Mouse (Mus musculus) intestine, embryonic 16.5 days (tissue): ENCODE data around the gene Rerg. TPM values are rescaled to one million over a fixed set of nuclear protein-coding genes. Genes with fewer than 3 reads are reported as not detected.

Source experiments
- ATAC-seq: fragments of 200-750 bp; cut with Nextera tagmentation; 2 replicates; pipeline ENCODE4 v1.8.0; 2017; ENCODE audit warnings: moderate TSS enrichment, moderate library complexity
- H3K27ac ChIP-seq: fragments of 300-500 bp; sonication (generic); 2 replicates; pipeline ENCODE4 v1.5.1; 2014; ENCODE audit warnings: mild to moderate bottlenecking, low read length
- H3K27me3 ChIP-seq: fragments of 300-500 bp; sonication (generic); replicated peaks from 2 replicates; pipeline ENCODE4 v1.6.1; 2014; ENCODE audit warnings: low read length, control low read depth, mixed read lengths; ENCODE audit not compliant: control insufficient read depth, insufficient read depth
- H3K36me3 ChIP-seq: fragments of 300-500 bp; sonication (generic); 2 replicates; pipeline ENCODE4 v1.6.1; 2014; ENCODE audit warnings: low read length, control low read depth; ENCODE audit not compliant: control insufficient read depth, insufficient read depth
- H3K4me1 ChIP-seq: fragments of 300-500 bp; sonication (generic); 2 replicates; pipeline ENCODE4 v1.6.1; 2014; ENCODE audit warnings: low read length, control low read depth, mixed read lengths; ENCODE audit not compliant: control insufficient read depth, insufficient read depth
- H3K4me2 ChIP-seq: fragments of 300-500 bp; sonication (generic); 2 replicates; pipeline ENCODE4 v1.6.1; 2014; ENCODE audit warnings: low read depth, low read length, control low read depth
- H3K4me3 ChIP-seq: fragments of 300-500 bp; sonication (generic); 2 replicates; pipeline ENCODE4 v1.5.1; 2014; ENCODE audit warnings: mild to moderate bottlenecking, low read length
- H3K9ac ChIP-seq: fragments of 300-500 bp; sonication (generic); 2 replicates; pipeline ENCODE4 v1.6.1; 2014; ENCODE audit warnings: low read depth, low read length
- H3K9me3 ChIP-seq: fragments of 300-500 bp; sonication (generic); 2 replicates; pipeline ENCODE4 v1.6.1; 2016; ENCODE audit warnings: low read length, control low read depth; ENCODE audit not compliant: control insufficient read depth
- WGBS: fragments of 180-500 bp; shearing (Covaris S2); extraction: QIAGEN DNeasy Blood & Tissue Kit; methylation state at CpG from one replicate; pipeline ENCODE4 v1.1.7; 2014; 5-methylcytosine and 5-hydroxymethylcytosine counted together
- polyA plus RNA-seq: library from polyadenylated mRNA; unstranded; fragments of >200 nt; fragmentation: Nextera tagmentation; extraction: Ambion mirVana; gene quantifications from 2 replicates; pipeline ENCODE4 v1.2.1, GENCODE M21; 2015

The Rerg gene
- polyA plus RNA-seq, 1 experiment from 2014 or later, result 18.2 TPM

- Histone ChIP-seq H3K27me3 (no peaks in the 10 kb centered on the region), H3K9me3 (no peaks in the 10 kb centered on the region), H3K27ac (no peak overlapping the region; the same call in 1 of the 2 replicates), H3K9ac (no peak overlapping the region), H3K4me1 (no peaks in the 10 kb centered on the region), H3K36me3 (no peaks in the 10 kb centered on the region), H3K4me3 (no peak overlapping the region), H3K4me2 (no peak overlapping the region)
- ATAC-seq, result no peak
- WGBS, result 71% methylated on average over 13 of the region's 13 CpGs
Observed at GRCm38 (mm10) chr6:137076731-137077130, 93.6 kb downstream of the Rerg start.

- no peaks in the 10 kb centered on the region for H3K27me3 ChIP-seq
- H3K4me1 ChIP-seq, result no peaks in the 10 kb centered on the region
- H3K27ac ChIP-seq, result no peak overlapping the region; the same call in 1 of the 2 replicates
- H3K9ac ChIP-seq, result no peak overlapping the region
- WGBS, result 72% methylated on average over 6 of the region's 6 CpGs
- H3K36me3 ChIP-seq, result no peaks in the 10 kb centered on the region
- no peaks in the 10 kb centered on the region for H3K9me3 ChIP-seq
- H3K4me3 ChIP-seq, result no peak overlapping the region
- peak; percentile 50 for ATAC-seq
- no peak overlapping the region for H3K4me2 ChIP-seq
Observed at GRCm38 (mm10) chr6:137076225-137076624, 94.1 kb downstream of the Rerg start.

DNA sequence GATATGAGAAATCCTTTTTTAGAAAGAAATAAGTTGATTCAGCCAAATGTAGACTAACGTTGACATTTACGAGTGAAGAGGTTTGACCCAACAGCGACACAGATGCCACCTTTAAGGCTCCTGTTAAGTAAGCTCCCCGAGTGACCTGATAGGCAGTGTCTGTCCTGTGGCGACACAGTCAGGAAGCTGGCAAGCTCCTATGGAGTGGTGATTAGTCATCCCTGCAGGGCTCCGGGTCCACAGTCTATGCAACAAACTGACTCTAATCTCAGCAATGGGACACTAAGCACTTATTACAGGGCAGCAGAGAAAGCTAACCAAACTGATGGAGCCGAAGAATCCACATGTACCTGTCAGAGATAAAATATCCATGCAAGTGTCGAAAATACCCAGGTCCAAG lies 98.0 kb downstream of the Rerg start:
- Histone ChIP-seq H3K4me2 (no peak overlapping the region), H3K4me1 (no peaks in the 10 kb centered on the region), H3K4me3 (no peak overlapping the region), H3K9ac (no peak overlapping the region), H3K27me3 (no peaks in the 10 kb centered on the region), H3K9me3 (no peaks in the 10 kb centered on the region), H3K27ac (no peak overlapping the region), H3K36me3 (no peaks in the 10 kb centered on the region)
- no peak for ATAC-seq
- WGBS, result 64% methylated on average over 8 of the region's 8 CpGs

- no peak overlapping the region for H3K9ac ChIP-seq
- 86% methylated on average over 9 of the region's 9 CpGs for WGBS
- ATAC-seq, result no peak
- no peaks in the 10 kb centered on the region for H3K4me1 ChIP-seq
- H3K27me3 ChIP-seq, result no peaks in the 10 kb centered on the region
- no peak overlapping the region for H3K4me3 ChIP-seq
- no peaks in the 10 kb centered on the region for H3K36me3 ChIP-seq
- H3K4me2 ChIP-seq, result no peak overlapping the region
- no peak overlapping the region for H3K27ac ChIP-seq
- H3K9me3 ChIP-seq, result no peaks in the 10 kb centered on the region
Observed at GRCm38 (mm10) chr6:137071466-137071865, 98.8 kb downstream of the Rerg start.

- H3K9me3 ChIP-seq, result no peaks in the 10 kb centered on the region
- ATAC-seq, result no peak
- WGBS, result 78% methylated on average over 7 of the region's 7 CpGs
- H3K4me2 ChIP-seq, result no peak overlapping the region
- H3K4me3 ChIP-seq, result no peak overlapping the region
- H3K9ac ChIP-seq, result no peak overlapping the region
- no peaks in the 10 kb centered on the region for H3K4me1 ChIP-seq
- no peak overlapping the region for H3K27ac ChIP-seq
- no peaks in the 10 kb centered on the region for H3K27me3 ChIP-seq
- H3K36me3 ChIP-seq, result no peaks in the 10 kb centered on the region
Observed at GRCm38 (mm10) chr6:137065506-137065905, 104.8 kb downstream of the Rerg start.

- no peaks in the 10 kb centered on the region for H3K36me3 ChIP-seq
- no peak for ATAC-seq
- H3K4me2 ChIP-seq, result no peak overlapping the region
- no peaks in the 10 kb centered on the region for H3K27me3 ChIP-seq
- no peaks in the 10 kb centered on the region for H3K9me3 ChIP-seq
- H3K4me1 ChIP-seq, result no peaks in the 10 kb centered on the region
- no peak overlapping the region for H3K9ac ChIP-seq
- H3K4me3 ChIP-seq, result no peak overlapping the region
- H3K27ac ChIP-seq, result no peak overlapping the region
- 86% methylated on average over 14 of the region's 14 CpGs for WGBS
Observed at GRCm38 (mm10) chr6:137064786-137065185, 105.5 kb downstream of the Rerg start.

DNA sequence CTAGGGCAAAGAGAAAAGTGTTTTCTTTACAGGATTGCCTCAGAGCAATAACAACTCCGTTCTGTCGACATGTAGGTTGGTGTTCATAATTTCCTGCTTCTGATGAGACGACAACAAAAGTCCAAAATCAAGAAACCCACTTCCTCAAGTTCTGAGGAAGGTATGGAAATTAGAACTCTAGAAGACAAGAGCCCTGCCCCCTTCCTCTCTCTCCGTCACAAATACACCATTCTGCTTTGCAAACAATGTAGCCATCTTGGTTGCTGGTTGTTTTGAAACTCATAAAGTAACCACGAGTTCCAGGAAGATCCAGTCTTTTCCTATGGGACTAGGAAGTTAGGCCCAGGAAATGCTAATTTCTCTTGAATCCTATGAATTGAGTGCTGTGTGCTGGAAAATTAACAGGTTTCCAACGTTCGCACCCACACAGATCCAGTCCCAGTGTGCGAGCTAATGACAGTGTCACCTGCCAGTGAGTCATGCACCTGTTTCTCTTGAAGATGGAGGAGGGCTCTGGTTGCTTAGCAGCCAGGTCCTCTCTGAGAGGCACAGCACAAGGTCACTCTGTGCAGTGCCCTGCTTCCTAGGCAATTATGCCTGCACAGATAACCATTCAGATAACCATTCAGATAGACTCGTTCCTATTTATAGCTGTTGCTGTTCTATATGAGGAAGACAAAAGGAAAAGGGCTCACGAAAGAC lies 106.9 kb downstream of the Rerg start:
- H3K9ac ChIP-seq, result no peak overlapping the region
- WGBS, result 54% methylated on average over 10 of the region's 10 CpGs
- ATAC-seq, result peak; percentile 99
- no peaks in the 10 kb centered on the region for H3K27me3 ChIP-seq
- H3K36me3 ChIP-seq, result no peaks in the 10 kb centered on the region
- H3K4me3 ChIP-seq, result no peak overlapping the region
- peak overlapping the region; percentile 3; the same call in 1 of the 2 replicates for H3K27ac ChIP-seq
- H3K4me2 ChIP-seq, result no peak overlapping the region
- no peaks in the 10 kb centered on the region for H3K9me3 ChIP-seq
- no peaks in the 10 kb centered on the region for H3K4me1 ChIP-seq

DNA sequence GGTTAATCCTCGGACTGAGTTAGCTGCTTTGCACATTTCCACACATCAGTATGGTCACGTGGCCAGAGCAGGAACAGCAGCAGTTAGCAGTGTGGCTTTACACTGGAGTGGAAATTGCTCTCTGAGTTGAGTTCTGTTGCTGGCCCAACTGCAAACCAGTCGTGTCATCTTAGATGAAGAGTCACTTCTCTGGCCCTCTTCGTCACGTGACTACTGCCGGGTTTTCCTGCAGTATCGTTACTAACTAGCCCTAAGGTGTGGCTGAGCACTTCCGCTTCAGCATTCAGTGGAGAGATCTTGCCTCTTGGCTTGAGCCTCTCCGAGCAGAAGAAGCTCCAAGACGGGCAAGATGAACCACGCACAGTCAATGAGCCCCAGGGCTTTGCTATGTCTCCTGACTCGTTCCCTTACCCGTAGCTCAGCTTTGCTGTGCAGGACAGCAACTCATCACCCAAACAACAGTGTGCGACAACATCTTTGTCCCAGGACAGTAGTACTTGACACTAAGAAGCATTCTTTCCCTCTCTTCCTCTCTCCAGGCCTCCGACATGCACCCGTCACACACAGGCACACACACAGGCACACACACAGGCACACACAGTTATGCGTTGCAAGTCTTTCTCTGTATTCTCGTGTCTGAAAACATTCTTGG lies 108.3 kb downstream of the Rerg start:
- no peaks in the 10 kb centered on the region for H3K9me3 ChIP-seq
- H3K4me1 ChIP-seq, result no peaks in the 10 kb centered on the region
- no peaks in the 10 kb centered on the region for H3K27me3 ChIP-seq
- no peaks in the 10 kb centered on the region for H3K36me3 ChIP-seq
- H3K4me2 ChIP-seq, result no peak overlapping the region
- ATAC-seq, result no peak
- WGBS, result 89% methylated on average over 18 of the region's 18 CpGs
- H3K9ac ChIP-seq, result no peak overlapping the region
- H3K27ac ChIP-seq, result no peak overlapping the region
- no peak overlapping the region for H3K4me3 ChIP-seq

- Histone ChIP-seq H3K4me3 (no peak overlapping the region), H3K36me3 (no peaks in the 10 kb centered on the region), H3K9me3 (no peaks in the 10 kb centered on the region), H3K4me2 (no peak overlapping the region), H3K9ac (no peak overlapping the region), H3K27me3 (no peaks in the 10 kb centered on the region), H3K27ac (no peak overlapping the region), H3K4me1 (no peaks in the 10 kb centered on the region)
- ATAC-seq, result no peak
- WGBS, result 71% methylated on average over 5 of the region's 5 CpGs
Observed at GRCm38 (mm10) chr6:137060595-137060994, 109.7 kb downstream of the Rerg start.
